Mouse (Mus musculus) adrenal gland, adult 18-20 months (tissue): ENCODE results near the gene Tmem136. TPM values are rescaled to one million over a fixed set of nuclear protein-coding genes. Genes with fewer than 3 reads are reported as not detected.
A peak's percentile ranks its signal among the peaks of the same experiment; 100 is the strongest.
"Not testable (repeated sequence)": the region's sequence is repeated elsewhere in the genome, so short reads cannot be mapped to it uniquely, and the experiment has no call there.

ENCODE experiments used
- DNase-seq, 2 experiments: peaks; one replicate each; pipeline ENCODE4 v3.0.0; 2021 to 2022; ENCODE audit warnings: low spot score in 2 of 2
- long read RNA-seq, 2 experiments: library from polyadenylated mRNA; stranded (forward); transcript quantifications; one replicate each; pipeline ENCODE4 v2.0.0; 2021
- total RNA-seq, 2 experiments: library from RNA; stranded (reverse); gene quantifications; 1 replicate in 1 of 2; 2 replicates in 1 of 2; pipeline ENCODE4 v1.2.3; 2021

The Tmem136 gene
- total RNA-seq: 1 to 10 TPM; 4.7 to 4.9 TPM
- long read RNA-seq, experiment 1: 0 reads
- long read RNA-seq, experiment 2, partial matches to known transcripts: 0 of 3 reads
- long read RNA-seq, experiment 2, other reads (novel, unspliced or antisense): 2 of 3 reads

- DNase-seq: peak; percentile 49 to 55
Observed at GRCm38 (mm10) chr9:43116134-43116996, at the start of gene Tmem136. Gene Tmem136 (minus strand): TSS chr9:43116570.

- no peak for DNase-seq
Observed at GRCm38 (mm10) chr9:43155960-43156359, 39.6 kb upstream of the Tmem136 start.

- no peak for DNase-seq
Observed at GRCm38 (mm10) chr9:43151779-43152178, 35.4 kb upstream of the Tmem136 start.

- no peak for DNase-seq
Observed at GRCm38 (mm10) chr9:43150957-43151356, 34.6 kb upstream of the Tmem136 start.

GRCm38 (mm10) chr9:43150075-43150474 is 33.7 kb upstream of the Tmem136 start:
- DNase-seq: peak in 1 of 2 experiments; percentile 6

- DNase-seq: no peak
Observed at GRCm38 (mm10) chr9:43149498-43149897, 33.1 kb upstream of the Tmem136 start.

- DNase-seq: no peak
Observed at GRCm38 (mm10) chr9:43145196-43145595, 28.8 kb upstream of the Tmem136 start.

- DNase-seq: no peak
Observed at GRCm38 (mm10) chr9:43144206-43144810, 27.9 kb upstream of the Tmem136 start.

GRCm38 (mm10) chr9:43141839-43142238 is 25.5 kb upstream of the Tmem136 start:
- peak; percentile 69 to 72 for DNase-seq

- no peak for DNase-seq
Observed at GRCm38 (mm10) chr9:43133525-43133924, 17.2 kb upstream of the Tmem136 start.

GRCm38 (mm10) chr9:43132380-43132779 is 16.0 kb upstream of the Tmem136 start:
- no peak for DNase-seq

GRCm38 (mm10) chr9:43131940-43132339 is 15.6 kb upstream of the Tmem136 start:
- no peak for DNase-seq

- no peak for DNase-seq
Observed at GRCm38 (mm10) chr9:43130684-43131083, 14.3 kb upstream of the Tmem136 start.

- DNase-seq: peak in 1 of 2 experiments; percentile 41
Observed at GRCm38 (mm10) chr9:43127101-43127787, 10.9 kb upstream of the Tmem136 start.

GRCm38 (mm10) chr9:43122379-43122778 is 6.0 kb upstream of the Tmem136 start:
- DNase-seq: no peak

- not testable (repeated sequence) for DNase-seq
Observed at GRCm38 (mm10) chr9:43121948-43122347, 5.6 kb upstream of the Tmem136 start.

- DNase-seq: no peak
Observed at GRCm38 (mm10) chr9:43116997-43117336, 597 bp upstream of the Tmem136 start.

GRCm38 (mm10) chr9:43115431-43116133 is 788 bp downstream of the Tmem136 start:
- no peak for DNase-seq

- no peak for DNase-seq
Observed at GRCm38 (mm10) chr9:43114833-43115232, 1.5 kb downstream of the Tmem136 start.

GRCm38 (mm10) chr9:43110286-43110980 is 5.9 kb downstream of the Tmem136 start:
- DNase-seq: no peak
